Mouse (Mus musculus) spleen, postnatal 36 days (tissue): Measurements from ENCODE around the gene Bola1.
A peak's percentile ranks its signal among the peaks of the same experiment; 100 is the strongest.
"Not testable (repeated sequence)": the region's sequence is repeated elsewhere in the genome, so short reads cannot be mapped to it uniquely, and the experiment has no call there.

Source experiments
- DNase-seq, 2 experiments: peaks; one replicate each; pipeline ENCODE4 v3.0.0; 2022; ENCODE audit warnings: low spot score in 2 of 2, mixed read lengths in 1 of 2

Bola1 gene

DNA sequence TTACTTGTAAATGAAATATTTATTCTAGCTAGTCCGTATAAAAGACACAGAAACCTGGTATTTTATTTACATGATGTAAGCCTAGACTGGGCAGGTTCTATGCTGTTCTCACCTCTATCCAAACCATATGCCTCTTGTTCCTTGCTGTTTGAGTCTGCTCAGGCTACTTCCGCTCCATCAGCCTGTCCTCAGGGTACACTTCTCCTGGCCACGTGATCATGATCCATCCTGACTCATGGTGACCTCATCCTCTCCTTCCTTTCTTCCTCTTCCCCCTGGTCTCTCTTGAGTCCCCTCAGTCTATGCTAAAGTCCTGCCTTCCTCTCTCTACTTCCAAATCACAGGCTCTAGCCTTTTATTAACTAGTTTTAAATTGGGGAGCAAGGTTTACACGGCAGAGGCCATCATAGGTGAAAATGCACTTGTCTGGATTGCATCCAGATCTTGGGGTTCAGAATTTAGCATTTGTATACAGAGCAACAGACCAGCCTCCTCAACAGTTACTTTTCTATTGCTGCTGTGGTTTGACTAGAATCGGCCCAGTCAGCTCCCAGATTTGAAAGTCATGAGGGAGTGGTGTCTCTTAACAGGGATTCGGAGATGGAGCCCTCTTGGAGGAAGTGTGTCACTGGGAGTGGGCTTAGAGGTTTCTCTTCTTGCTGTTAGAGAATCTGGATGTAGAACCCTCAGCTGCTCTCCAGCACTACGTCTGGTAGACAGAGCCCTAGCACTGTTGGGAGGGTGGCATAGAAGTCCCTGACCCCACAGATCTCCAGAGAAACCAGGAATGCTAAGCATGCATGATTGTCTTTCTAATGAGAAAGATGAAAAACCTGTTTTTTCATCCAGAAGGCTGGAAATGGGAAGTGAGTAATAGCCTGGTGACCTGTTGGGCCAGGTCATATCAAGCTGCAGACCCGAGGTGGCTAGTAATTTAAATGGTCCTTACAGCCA lies 7.5 kb upstream of the Bola1 start:
- no peak for DNase-seq

- DNase-seq: no peak
Observed at GRCm38 (mm10) chr3:96225421-96225820, 5.9 kb upstream of the Bola1 start.

DNA sequence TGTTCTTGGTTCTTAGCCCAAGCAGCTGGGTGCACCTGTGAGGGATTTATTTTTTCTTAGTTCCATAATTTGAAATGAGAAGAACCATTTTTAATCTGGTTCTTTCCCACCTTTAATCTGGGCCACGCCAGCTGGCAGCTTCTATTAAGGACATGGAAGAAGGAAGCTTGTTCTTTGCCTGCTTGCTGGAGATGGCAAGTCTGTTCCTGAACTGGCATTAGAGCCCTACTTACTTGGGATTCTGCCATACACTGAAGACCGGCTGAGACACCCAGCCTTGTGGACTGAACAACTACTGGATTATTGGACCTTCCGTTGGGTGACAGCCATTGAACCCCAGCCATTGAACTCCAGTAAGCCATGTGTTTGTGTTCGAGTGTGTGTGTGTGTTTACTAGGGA lies 3.3 kb upstream of the Bola1 start:
- no peak for DNase-seq

GRCm38 (mm10) chr3:96221640-96222038 lies 2.1 kb upstream of the Bola1 start:
- DNase-seq: peak in 1 of 2 experiments; percentile 30

DNA sequence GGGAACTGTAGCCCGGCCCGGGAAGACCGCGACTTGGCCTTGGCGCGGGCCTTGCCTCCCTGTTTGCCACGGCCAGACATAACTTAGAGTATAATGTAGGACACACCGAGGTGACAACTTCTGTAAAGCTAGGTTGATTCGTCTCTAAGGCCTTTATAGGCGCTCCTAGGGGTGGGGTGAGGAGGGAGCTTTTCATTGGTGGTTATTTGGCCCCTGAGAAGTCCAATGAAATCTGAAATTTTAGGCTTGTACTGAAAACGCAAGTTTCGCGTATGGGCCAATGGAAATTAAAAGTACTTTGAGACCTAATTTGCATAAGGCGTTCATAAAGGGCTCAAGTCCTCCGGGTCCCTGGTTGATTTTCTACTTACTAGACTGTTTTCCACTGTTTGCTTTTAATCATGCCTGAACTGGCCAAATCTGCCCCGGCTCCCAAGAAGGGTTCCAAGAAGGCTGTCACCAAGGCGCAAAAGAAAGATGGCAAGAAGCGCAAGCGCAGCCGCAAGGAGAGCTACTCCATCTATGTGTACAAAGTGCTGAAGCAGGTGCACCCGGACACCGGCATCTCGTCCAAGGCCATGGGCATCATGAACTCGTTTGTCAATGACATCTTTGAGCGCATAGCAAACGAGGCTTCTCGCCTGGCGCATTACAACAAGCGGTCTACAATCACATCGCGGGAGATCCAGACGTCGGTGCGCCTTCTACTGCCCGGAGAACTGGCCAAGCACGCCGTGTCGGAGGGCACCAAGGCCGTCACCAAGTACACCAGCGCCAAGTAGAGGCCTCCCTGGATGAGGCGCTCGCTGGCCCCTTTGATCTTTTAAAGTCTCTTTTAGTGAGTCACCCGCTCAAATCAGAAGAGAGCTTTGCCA lies 1.5 kb upstream of the Bola1 start, which contains the start of the genes Hist2h2ac and Hist2h2be:
TSS of gene Hist2h2ac (minus strand) at position 116 of the 875 bp plus-strand sequence.
TSS of gene Hist2h2be (plus strand) at position 355 of the 875 bp plus-strand sequence.
- DNase-seq: peak; percentile 93 to 96

- not testable (repeated sequence) for DNase-seq
Observed at GRCm38 (mm10) chr3:96220131-96220764, 739 bp upstream of the Bola1 start.

- peak; percentile 55 to 62 for DNase-seq
Observed at GRCm38 (mm10) chr3:96219191-96219641, 293 bp downstream of the Bola1 start.

GRCm38 (mm10) chr3:96209242-96209641 lies 10.3 kb downstream of the Bola1 start:
- DNase-seq: no peak

DNA sequence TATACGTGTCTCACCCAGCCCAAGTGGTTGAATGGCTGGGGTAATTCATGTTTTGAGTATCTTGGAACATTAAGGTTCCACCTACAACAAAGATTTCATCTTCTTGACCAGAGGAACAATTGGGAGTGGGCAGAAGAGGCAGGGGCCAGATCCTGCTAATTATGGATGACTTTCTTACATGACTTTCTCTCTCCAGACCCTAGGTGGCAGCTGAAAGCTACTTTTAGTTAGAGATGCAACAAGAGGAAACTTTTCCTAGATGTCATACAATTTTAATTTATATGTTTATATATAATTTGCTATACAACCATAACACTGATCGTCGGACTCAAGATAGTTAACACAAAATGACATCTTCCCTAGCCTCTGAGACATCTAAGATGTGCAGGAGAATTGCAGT lies 11.7 kb downstream of the Bola1 start:
- DNase-seq: no peak

DNA sequence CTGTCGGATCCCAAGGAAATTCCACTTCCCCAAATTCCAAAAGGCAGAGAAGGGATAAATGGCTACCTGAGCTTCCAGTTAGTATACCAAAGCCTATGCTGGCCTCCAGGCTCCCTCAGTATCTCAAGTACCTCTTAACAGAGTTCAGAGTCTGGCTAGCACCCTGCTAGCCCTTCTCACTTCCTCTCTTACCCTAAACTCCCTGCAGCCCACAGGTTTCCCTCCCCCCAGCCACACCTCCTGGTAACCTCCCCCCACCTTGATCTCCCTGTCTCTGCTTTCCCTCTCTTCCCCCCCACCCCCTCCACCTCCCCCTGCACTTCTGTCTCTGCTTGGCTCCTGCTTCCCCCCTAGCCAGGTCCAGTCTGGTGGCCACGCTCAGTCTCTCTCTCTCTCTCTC lies 19.8 kb downstream of the Bola1 start:
- DNase-seq: peak; percentile 36

- DNase-seq: not testable (repeated sequence)
Observed at GRCm38 (mm10) chr3:96198601-96199251, 20.8 kb downstream of the Bola1 start.

- peak; percentile 60 to 65 for DNase-seq
Observed at GRCm38 (mm10) chr3:96198181-96198580, 21.3 kb downstream of the Bola1 start.

DNA sequence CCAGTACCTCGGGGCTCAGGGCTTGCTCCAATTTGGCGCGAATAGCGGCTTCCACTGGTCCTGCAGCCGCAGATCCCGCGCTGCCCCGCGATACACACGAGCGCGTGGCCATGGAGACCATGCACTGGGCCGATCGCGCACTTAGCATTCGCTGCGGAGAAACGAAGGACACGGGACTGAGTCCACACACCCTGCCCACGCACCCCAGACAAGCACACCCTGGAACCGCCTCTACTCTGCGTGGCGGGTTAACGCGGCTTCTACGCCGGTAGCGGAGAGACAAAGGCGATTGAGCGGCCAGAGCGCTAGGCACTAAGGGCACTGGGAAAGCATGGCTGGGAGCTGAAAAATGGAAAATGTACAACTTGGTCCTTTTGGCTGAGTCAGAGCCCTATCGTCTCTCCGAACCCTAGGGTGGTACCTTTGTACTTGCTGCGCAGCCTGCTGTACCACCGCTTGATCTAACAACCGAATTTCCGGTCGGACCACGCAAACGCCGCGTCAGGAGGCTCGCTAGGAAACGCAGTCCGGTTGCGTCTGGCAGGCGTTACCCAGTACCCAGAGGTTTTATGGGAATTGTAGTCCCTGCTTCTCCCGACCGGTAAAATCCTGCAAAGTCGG lies 22.3 kb downstream of the Bola1 start:
- DNase-seq: peak; percentile 90

GRCm38 (mm10) chr3:96196437-96197128 lies 22.9 kb downstream of the Bola1 start:
- no peak for DNase-seq

GRCm38 (mm10) chr3:96195616-96196313 lies 23.7 kb downstream of the Bola1 start:
- DNase-seq: no peak

DNA sequence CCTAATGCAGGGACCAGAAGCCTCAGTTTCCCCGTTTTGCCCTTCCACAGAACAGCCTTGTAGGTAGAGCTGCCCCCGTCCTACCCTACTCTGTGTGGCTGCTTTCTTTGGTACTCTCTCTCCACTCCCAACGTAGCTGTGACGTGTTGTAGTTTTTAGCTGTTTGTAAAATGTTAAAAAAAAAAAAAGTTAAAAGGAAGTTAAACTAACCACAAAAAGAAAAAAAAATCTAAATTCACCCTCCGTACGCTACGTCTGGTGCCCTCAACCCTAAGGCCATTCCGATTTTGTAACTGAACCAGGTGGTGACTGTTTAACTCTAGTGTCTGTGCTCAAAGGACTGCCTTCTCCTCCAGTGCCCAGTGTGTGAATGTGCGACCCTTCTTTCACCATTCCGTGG lies 24.5 kb downstream of the Bola1 start:
- DNase-seq: no peak

- DNase-seq: no peak
Observed at GRCm38 (mm10) chr3:96192977-96193376, 26.5 kb downstream of the Bola1 start.

DNA sequence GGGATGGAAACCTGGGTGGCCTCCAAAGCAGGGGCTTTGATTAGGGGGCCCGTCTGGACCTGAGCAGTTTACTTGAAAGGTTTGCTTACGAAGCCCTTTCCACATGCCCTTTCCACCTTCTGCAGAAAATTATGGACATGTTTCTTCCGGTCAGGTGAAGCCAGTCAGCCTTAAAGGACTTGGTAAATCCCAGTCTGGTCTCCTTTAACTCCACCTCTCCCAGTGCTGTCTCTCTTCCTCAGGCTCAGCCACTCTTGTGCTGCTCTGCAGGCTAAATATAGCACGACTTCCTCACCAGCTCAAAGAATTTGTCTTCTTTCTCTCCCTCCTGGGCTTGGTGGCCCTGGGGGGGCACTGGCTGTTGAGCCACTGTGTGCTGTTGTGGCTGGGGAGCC lies 37.1 kb downstream of the Bola1 start:
- no peak for DNase-seq
